Mouse (Mus musculus) cerebellum, adult 2 months (tissue): ENCODE results near the gene Ccdc142. TPM values are rescaled to one million over a fixed set of nuclear protein-coding genes. Genes with fewer than 3 reads are reported as not detected.

ENCODE experiments used
- DNase-seq, 2 experiments: peaks; one replicate each; pipeline ENCODE4 v3.0.0; 2021
- H3K27ac ChIP-seq: fragments of 200-500 bp; 2 replicates; pipeline ENCODE4 v1.5.1; 2012; ENCODE audit warnings: low read length, control low read depth, inconsistent platforms; ENCODE audit not compliant: insufficient read depth
- H3K27me3 ChIP-seq: fragments of 200-500 bp; 2 replicates; pipeline ENCODE4 v1.6.1; 2012; ENCODE audit warnings: inconsistent platforms, mild to moderate bottlenecking, low read length, moderate library complexity; ENCODE audit not compliant: control insufficient read depth, insufficient read depth
- H3K4me1 ChIP-seq: fragments of 200-500 bp; 2 replicates; pipeline ENCODE4 v1.6.1; 2011; ENCODE audit warnings: low read length; ENCODE audit not compliant: control insufficient read depth, insufficient read depth
- H3K4me3 ChIP-seq: fragments of 200-500 bp; replicated peaks from 2 replicates; pipeline ENCODE3; 2011; ENCODE audit warnings: mild to moderate bottlenecking, low read depth, low read length, control low read depth; ENCODE audit not compliant: insufficient read depth
- CTCF ChIP-seq: fragments of 200-500 bp; IDR thresholded peaks from 2 replicates; pipeline ENCODE4 v1.5.1; 2011; ENCODE audit warnings: low read depth, mild to moderate bottlenecking, control low read depth, low read length, moderate library complexity, borderline replicate concordance; ENCODE audit not compliant: insufficient read depth
- POLR2A ChIP-seq: fragments of 200-500 bp; IDR thresholded peaks from 2 replicates; pipeline ENCODE4 v1.6.1; 2011; ENCODE audit warnings: low read length, control low read depth, borderline replicate concordance; ENCODE audit not compliant: insufficient read depth
- WGBS: fragments of 180-500 bp; shearing (Covaris S2); methylation state at CpG from one replicate; pipeline ENCODE4 v1.1.7; 2018; 5-methylcytosine and 5-hydroxymethylcytosine counted together
- polyA plus RNA-seq: library from polyadenylated mRNA; depleted of rRNA; stranded (reverse); fragments of >200 nt; gene quantifications from 2 replicates; pipeline ENCODE4 v1.2.3, GENCODE M21; 2012; rRNA removed

The Ccdc142 gene
- 9.1 and 12.4 TPM in 2 replicates for polyA plus RNA-seq

DNA sequence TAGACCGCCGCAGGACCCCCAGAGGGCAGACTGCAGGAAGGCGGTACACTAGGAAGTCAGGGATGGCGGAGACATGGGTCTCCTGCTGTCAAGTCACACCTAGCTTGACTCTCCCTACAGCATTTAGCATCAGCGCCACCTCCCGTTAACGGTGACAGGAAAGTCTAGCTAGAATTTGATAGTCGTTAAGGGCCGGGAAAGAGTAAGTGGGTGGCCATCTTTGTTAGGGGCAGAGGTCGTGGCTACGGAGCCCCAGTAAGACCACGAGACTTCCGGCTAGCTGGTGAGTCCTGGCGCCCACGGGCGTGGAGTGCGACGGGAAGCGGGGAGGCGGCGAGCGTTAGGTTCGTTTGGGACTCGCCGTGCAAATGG, at the start of gene Ccdc142, which contains the start of gene Gm42688:
Ccdc142 (plus strand) TSS at position 286 of the 372 bp plus-strand sequence.
Gm42688 (plus strand) TSS at position 302 of the 372 bp plus-strand sequence.
- Histone ChIP-seq H3K27ac (peak within 1 kb of the TSS; percentile 63), H3K4me1 (peaks cover 14% of the 10 kb centered on the region), H3K27me3 (no peaks in the 10 kb centered on the region), H3K4me3 (peak within 1 kb of the TSS; percentile 78)
- TF ChIP-seq CTCF (peak; percentile 62), POLR2A (peak; percentile 77)
- DNase-seq, result peak; percentile 92 to 94
- WGBS, result under 1% methylated on average over 25 of the region's 25 CpGs

DNA sequence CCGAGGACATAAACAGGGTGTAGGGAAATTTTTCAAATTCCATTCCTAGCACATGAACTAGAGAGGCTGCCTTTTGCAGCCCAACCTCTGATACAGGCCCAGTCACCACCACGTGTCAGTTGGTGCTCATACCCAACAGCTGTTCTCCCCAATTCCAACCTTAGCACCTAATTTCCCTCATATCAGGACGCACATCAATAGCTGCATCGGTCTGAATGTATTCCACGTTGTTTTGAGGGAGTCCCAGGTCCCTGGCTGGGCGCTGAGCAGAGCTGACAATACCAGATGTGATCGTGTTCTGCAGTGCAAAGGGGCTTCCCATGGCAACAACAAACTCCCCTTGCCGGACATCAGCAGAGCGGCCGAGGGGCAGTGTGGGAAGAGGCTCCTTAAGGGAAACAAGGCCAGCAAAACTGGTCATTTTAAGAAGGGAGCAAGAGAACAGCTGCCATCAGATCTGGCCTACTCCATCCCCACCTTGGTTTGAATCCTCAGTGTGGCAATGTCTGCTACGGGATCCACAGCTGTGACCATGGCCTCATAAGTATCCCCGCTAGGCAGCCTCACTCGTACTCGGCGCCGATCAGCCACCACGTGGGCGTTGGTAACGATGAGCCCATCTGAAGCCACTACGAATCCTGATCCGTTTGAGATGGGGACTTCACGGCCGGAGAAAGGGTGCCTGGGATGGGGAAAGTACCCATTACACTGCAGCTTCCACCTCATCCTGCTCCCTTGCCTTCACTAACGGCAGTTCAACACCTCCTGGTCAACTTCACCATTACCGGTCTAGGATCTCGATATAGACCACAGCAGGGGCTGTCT, 48.1 kb upstream of the Ccdc142 start:
- H3K27ac ChIP-seq, result peak overlapping the region; percentile 52; the same call in 1 of the 2 replicates
- 3% methylated on average over 26 of the region's 26 CpGs for WGBS
- DNase-seq, result peak in 1 of 2 experiments; percentile 38
- peak overlapping the region; percentile 83 for H3K4me3 ChIP-seq
- no peaks in the 10 kb centered on the region for H3K27me3 ChIP-seq
- TF ChIP-seq POLR2A, result no peak
- no peak for TF ChIP-seq CTCF
- peaks cover 14% of the 10 kb centered on the region for H3K4me1 ChIP-seq

DNA sequence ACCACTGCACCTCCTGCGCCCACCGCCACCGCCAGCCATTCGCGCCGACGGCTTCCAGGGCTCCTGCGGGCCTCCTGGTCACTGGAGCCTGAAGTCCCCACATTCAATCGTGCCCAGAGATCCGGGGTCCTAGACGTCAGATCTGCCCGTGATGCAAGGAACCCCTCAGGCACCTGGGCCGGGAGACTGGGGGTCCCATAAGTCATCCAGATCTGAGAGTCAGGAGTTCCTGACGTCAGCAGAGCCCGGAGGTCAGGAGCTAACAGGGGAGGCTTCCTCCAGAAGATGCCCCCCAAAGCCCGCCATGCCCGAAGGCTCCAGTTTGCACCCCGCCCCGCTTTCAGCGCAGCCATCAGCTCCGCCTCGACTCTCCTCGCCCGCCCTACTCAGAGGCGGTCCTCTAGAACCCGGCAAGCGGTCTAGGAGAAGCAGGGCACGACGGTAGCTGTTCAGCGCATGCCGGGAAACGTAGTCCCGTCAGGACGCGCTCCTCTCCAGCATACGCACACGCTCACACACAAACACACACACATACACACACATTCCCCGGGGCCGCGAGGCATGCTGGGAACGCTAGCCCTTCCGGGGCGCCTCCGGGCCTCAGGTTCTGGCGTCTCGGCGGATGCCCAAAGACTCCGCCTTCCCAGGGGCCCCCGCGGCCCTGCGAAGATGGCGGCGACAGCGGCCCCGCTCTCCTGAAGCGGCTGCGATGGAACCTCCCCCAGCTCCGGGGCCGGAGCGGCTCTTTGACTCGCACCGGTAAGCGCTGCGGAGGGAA, 47.1 kb upstream of the Ccdc142 start, which contains the start of gene Aup1:
Aup1 (plus strand) TSS at position 448 of the 778 bp plus-strand sequence.
- TF ChIP-seq CTCF (no peak), POLR2A (peak; percentile 70; the same call in 1 of the 2 replicates)
- Histone ChIP-seq H3K27me3 (no peaks in the 10 kb centered on the region), H3K27ac (peak within 1 kb of the TSS; percentile 77), H3K4me1 (peaks cover 14% of the 10 kb centered on the region), H3K4me3 (peak within 1 kb of the TSS; percentile 83)
- under 1% methylated on average over 64 of the region's 64 CpGs for WGBS
- DNase-seq, result peak; percentile 96 to 97

DNA sequence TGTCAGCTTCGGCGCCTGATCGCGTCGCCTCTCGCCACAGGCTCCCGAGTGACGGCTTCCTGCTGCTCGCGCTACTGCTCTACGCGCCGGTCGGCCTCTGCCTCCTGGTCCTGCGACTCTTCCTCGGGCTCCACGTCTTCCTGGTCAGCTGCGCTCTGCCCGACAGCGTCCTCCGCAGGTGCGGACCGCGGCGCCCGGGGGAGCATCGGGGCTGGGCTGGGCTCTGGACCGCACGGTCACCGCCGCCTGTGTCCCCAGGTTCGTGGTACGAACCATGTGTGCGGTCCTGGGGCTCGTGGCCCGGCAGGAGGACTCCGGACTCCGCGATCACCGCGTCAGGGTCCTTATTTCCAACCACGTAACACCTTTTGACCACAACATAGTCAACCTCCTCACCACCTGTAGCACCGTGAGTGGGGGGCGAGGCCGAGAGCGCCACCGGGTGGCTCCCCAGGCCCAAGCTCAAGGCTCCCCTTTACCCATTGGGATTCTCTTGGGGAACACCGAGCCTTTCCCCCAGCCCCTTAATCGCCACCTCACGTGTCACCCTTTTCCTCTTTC, 46.5 kb upstream of the Ccdc142 start, which contains the start of gene Htra2:
Htra2 (minus strand) TSS at position 403 of the 561 bp plus-strand sequence.
- H3K27me3 ChIP-seq, result no peaks in the 10 kb centered on the region
- under 1% methylated on average over 50 of the region's 50 CpGs for WGBS
- TF ChIP-seq POLR2A (no peak), CTCF (peak; percentile 5; the same call in 1 of the 2 replicates)
- H3K4me3 ChIP-seq, result peak within 1 kb of the TSS; percentile 83
- H3K4me1 ChIP-seq, result peaks cover 14% of the 10 kb centered on the region
- no peak for DNase-seq
- H3K27ac ChIP-seq, result peak within 1 kb of the TSS; percentile 77

DNA sequence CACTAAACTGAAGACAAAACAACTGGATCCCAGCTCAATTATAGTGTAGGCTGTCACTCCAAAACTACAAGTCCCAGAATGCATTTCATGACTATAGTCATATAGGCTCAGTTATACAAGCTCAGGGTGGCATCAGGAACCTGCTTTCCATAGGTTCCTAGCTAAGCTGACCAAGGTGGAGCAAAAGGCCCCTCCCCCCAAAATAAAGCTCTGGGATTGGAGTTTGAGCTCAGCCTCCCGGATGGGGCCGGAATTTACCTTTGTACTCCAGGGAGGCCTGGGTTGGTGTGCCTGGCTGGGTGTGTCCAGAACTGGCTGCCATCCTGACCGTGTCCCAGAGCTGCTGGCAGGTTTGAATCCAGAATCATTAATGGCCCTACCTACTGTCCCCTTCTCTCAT, 43.6 kb upstream of the Ccdc142 start, which contains the start of gene Dqx1:
Dqx1 (plus strand) TSS at position 55 of the 400 bp plus-strand sequence.
- no peak for DNase-seq
- TF ChIP-seq POLR2A (no peak), CTCF (no peak)
- Histone ChIP-seq H3K4me3 (no peak within 1 kb of the TSS), H3K4me1 (peaks cover 11% of the 10 kb centered on the region), H3K27ac (no peak within 1 kb of the TSS), H3K27me3 (no peaks in the 10 kb centered on the region)
- 59% methylated on average over 3 of the region's 3 CpGs for WGBS

DNA sequence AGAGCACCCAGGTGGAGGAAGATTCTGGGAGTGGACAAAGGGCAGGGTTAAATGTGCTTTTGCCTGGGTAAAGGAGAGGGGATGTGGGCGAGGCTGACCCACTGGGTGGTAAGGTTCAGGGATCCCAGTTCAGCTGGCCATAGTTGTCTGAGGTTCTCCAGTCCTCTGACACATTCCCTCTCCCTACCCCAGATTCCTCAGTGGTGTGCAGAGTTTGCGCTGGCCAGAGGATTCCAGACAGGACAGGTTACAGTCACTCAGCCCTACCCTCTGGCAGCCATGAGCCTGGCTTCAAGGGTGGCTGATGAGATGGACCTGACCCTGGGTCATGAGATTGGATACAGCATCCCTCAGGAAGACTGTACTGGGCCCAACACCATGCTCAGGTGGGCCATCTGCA, 42.7 kb upstream of the Ccdc142 start:
- no peak for DNase-seq
- peaks cover 2% of the 10 kb centered on the region; the same call in 1 of the 2 replicates for H3K27me3 ChIP-seq
- WGBS, result 80% methylated on average over 2 of the region's 2 CpGs
- H3K4me1 ChIP-seq, result peaks cover 7% of the 10 kb centered on the region; the same call in 1 of the 2 replicates
- H3K27ac ChIP-seq, result no peak overlapping the region
- H3K4me3 ChIP-seq, result no peak overlapping the region
- TF ChIP-seq POLR2A, result no peak
- no peak for TF ChIP-seq CTCF

DNA sequence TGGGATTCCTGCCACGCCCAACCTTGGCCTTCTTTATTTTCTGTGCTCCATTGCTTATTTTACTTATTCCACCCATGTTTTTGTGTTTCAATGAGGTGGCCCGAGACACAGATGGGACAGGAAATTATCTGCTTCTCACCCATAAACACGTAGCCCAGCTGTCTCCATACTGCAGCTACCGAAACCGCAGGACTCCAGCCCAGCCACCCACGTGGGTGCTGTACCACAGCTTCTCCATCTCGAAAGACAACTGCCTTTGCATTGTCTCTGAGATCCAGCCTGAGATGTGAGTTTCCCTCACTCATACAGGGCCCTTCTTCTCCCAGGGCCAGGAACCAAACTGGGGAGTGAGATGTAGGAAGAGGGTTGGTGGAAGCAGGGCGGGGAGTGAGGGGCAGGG, 35.4 kb upstream of the Ccdc142 start:
- Histone ChIP-seq H3K4me1 (no peaks in the 10 kb centered on the region), H3K4me3 (no peak overlapping the region), H3K27ac (no peak overlapping the region), H3K27me3 (peaks cover 13% of the 10 kb centered on the region; the same call in 1 of the 2 replicates)
- no peak for DNase-seq
- 37% methylated on average over 8 of the region's 8 CpGs for WGBS
- TF ChIP-seq POLR2A, result no peak
- TF ChIP-seq CTCF, result no peak

DNA sequence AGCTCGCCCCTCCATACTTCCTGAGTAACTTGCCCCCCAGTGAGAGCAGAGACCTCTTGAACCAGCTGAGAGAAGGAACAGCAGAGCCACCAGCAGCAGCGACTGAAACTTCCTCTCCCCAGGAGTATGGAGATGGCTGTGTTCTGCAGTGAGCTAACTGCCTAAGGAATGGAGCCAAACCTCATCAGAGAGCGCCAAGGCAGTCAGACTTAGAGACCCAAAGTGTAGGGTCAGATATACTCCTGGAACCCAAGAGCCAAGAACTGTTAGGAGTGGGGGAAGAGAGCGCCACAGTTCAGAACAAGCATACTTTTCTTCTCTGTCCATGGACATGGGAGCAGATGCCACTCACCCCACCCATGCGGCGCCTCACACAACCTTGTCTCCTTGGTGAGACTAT, 35.0 kb upstream of the Ccdc142 start:
- 28% methylated on average over 6 of the region's 6 CpGs for WGBS
- Histone ChIP-seq H3K4me1 (no peaks in the 10 kb centered on the region), H3K27me3 (peaks cover 14% of the 10 kb centered on the region; the same call in 1 of the 2 replicates), H3K4me3 (no peak overlapping the region), H3K27ac (no peak overlapping the region)
- no peak for DNase-seq
- TF ChIP-seq CTCF (no peak), POLR2A (no peak)
